ENCODE assay signal across 8 mouse cellular contexts in the genomic region with DNA sequence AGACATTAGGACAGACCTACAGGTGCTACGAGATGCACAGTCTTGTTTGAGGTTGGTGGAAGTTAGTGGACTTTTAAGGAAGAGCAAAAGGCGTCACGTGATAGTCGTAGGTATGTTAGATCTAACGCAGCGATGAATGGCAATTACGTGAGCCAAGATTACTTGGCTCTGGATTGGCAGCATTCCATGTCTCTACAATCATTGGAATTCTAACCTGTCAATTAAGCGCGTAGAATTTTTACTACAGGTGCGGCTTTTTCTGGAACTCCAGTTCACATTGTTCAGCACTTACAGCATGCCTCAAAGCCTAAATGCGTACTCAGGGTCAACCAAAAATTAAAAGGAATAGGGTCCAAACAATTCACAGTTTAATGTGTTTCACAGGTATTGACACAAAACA. TPM values are rescaled to one million over a fixed set of nuclear protein-coding genes. Genes with fewer than 3 reads are reported as not detected.
DNase-seq lines count a peak whose midpoint lies in the region; ATAC-seq and TF ChIP-seq lines count a peak whose summit lies in the region.

No protein-coding gene starts in this region.

- no peaks in the 10 kb centered on the region for H3K36me3 ChIP-seq in forebrain, embryonic 11.5 days (ENCODE audit: control insufficient read depth, insufficient read depth, low read length)
- no peaks in the 10 kb centered on the region for H3K36me3 ChIP-seq in midbrain, embryonic 11.5 days (ENCODE audit: control insufficient read depth, insufficient read depth, low read length)

- peak overlapping the region; percentile 54; the same call in 1 of the 2 replicates for H3K4me2 ChIP-seq in forebrain, embryonic 11.5 days (ENCODE audit: low read depth, low read length, severe bottlenecking)
- peak overlapping the region; percentile 81; the same call in 1 of the 2 replicates for H3K4me2 ChIP-seq in midbrain, embryonic 11.5 days

- no peaks in the 10 kb centered on the region for H3K9me3 ChIP-seq in forebrain, embryonic 11.5 days (ENCODE audit: control insufficient read depth, low read length)
- no peaks in the 10 kb centered on the region for H3K9me3 ChIP-seq in midbrain, embryonic 11.5 days (ENCODE audit: control insufficient read depth, low read length)

- peak overlapping the region; percentile 48; the same call in 1 of the 2 replicates for H3K9ac ChIP-seq in forebrain, embryonic 11.5 days (ENCODE audit: low read length)
- no peak overlapping the region for H3K9ac ChIP-seq in midbrain, embryonic 11.5 days (ENCODE audit: low read length)

- H3K4me1 ChIP-seq in forebrain, embryonic 11.5 days (replicated peaks; ENCODE audit: control insufficient read depth, insufficient read depth, low read length): 0 out of 2 replicates have a peak, but pooled peaks cover 2% of the 10 kb centered on the region
- peaks cover 5% of the 10 kb centered on the region; the same call in 1 of the 2 replicates for H3K4me1 ChIP-seq in midbrain, embryonic 11.5 days (ENCODE audit: control insufficient read depth, insufficient read depth, low read length)

- 86% methylated on average over 11 of the region's 11 CpGs for WGBS in forebrain, embryonic 11.5 days
- WGBS in midbrain, embryonic 11.5 days: 89% methylated on average over 11 of the region's 11 CpGs

- intact Hi-C loops in gastrocnemius, adult 2 months (cut with DNase I): no loop called here

- no peak for TF ChIP-seq CTCF in gastrocnemius, adult 2 months (IDR thresholded peaks at IDR 0.05)

- H3K27ac ChIP-seq in gastrocnemius, adult 2 months: no peak overlapping the region
- H3K27ac ChIP-seq in forebrain, embryonic 11.5 days (ENCODE audit: low read depth, low read length): no peak overlapping the region
- no peak overlapping the region for H3K27ac ChIP-seq in midbrain, embryonic 11.5 days (ENCODE audit: low read depth, low read length)

- peak overlapping the region; percentile 94 for H3K4me3 ChIP-seq in gastrocnemius, adult 2 months
- 0 out of 2 replicates have a peak overlapping the region, but pooled peaks have one; percentile 11 for H3K4me3 ChIP-seq in forebrain, embryonic 11.5 days (ENCODE audit: low read depth, low read length)
- H3K4me3 ChIP-seq in midbrain, embryonic 11.5 days (ENCODE audit: low read depth, low read length): no peak overlapping the region

- H3K27me3 ChIP-seq in forebrain, embryonic 11.5 days (ENCODE audit: control insufficient read depth, insufficient read depth, low read length): no peaks in the 10 kb centered on the region
- H3K27me3 ChIP-seq in midbrain, embryonic 11.5 days (ENCODE audit: control insufficient read depth, insufficient read depth, low read length): no peaks in the 10 kb centered on the region

- ATAC-seq in forebrain, embryonic 11.5 days (replicated peaks; ENCODE audit: low FRiP score): 0 out of 2 replicates have a peak, but pooled peaks have one; percentile 1
- no peak for ATAC-seq in midbrain, embryonic 11.5 days (ENCODE audit: low FRiP score)

- no peak for DNase-seq in gastrocnemius, adult 2 months
- no peak for DNase-seq in gastrocnemius, postnatal 25 days
- DNase-seq in forebrain, embryonic 11.5 days (ENCODE audit: low spot score): no peak
- peak; percentile 28 for DNase-seq in kidney, postnatal 14 days
- DNase-seq in midbrain, embryonic 11.5 days (ENCODE audit: low spot score, missing footprints): no peak
- DNase-seq in layer of hippocampus, adult 9-10 months (ENCODE audit: low spot score): no peak
- DNase-seq in embryo, embryonic 9.5 days (ENCODE audit: extremely low spot score): no peak
- no peak for DNase-seq in frontal cortex, postnatal 25 days (ENCODE audit: low spot score in 2 of 2)

RNA-seq across cellular contexts. Expression of gene Diaph3, which starts 0.7 kb away (rescaled TPM):
- total RNA-seq in gastrocnemius, adult 2 months (2021): under 1 TPM in 1 of 2 experiments, not detected in 1; 0.08 TPM
- under 1 TPM; 0.36 to 0.72 TPM for total RNA-seq in gastrocnemius, postnatal 25 days (2021)
- polyA plus RNA-seq in forebrain, embryonic 11.5 days (2014; fragmentation: Nextera tagmentation; extraction: Ambion mirVana): 14.1 and 14.9 TPM in 2 replicates
- 7.4 and 8.7 TPM in 2 replicates for polyA plus RNA-seq in midbrain, embryonic 11.5 days (2014; fragmentation: Nextera tagmentation; extraction: Ambion mirVana)
